Mouse (Mus musculus): ENCODE results near the gene Ccdc42. TPM values are rescaled to one million over a fixed set of nuclear protein-coding genes. Genes with fewer than 3 reads are reported as not detected.

Gene Ccdc42
- polyA plus RNA-seq (2014; fragmentation: Nextera tagmentation; extraction: Ambion mirVana) = 1.3 and 2.2 TPM in 2 replicates

- Histone ChIP-seq H3K27ac (replicated peaks in 1 of 2; ENCODE audit: control insufficient read depth in 1 of 2, insufficient read depth in 1 of 2, low read depth in 2 of 2, low read length in 2 of 2) (no peak within 1 kb of the TSS), H3K4me3 (ENCODE audit: control insufficient read depth in 1 of 2, insufficient read depth in 1 of 2, low read depth in 1 of 2, low read length in 2 of 2) (no peak within 1 kb of the TSS), H3K4me2 (ENCODE audit: low read length) (no peak within 1 kb of the TSS), H3K27me3 (ENCODE audit: control insufficient read depth, insufficient read depth, low read length) (no peaks in the 10 kb centered on the region), H3K36me3 (ENCODE audit: control insufficient read depth, insufficient read depth, low read length) (no peaks in the 10 kb centered on the region), H3K9ac (ENCODE audit: low read length) (no peak within 1 kb of the TSS), H3K4me1 (ENCODE audit: control insufficient read depth in 2 of 2, insufficient read depth in 2 of 2, low read length in 2 of 2) (peaks cover 12 to 15% of the 10 kb centered on the region in 2 experiments), H3K9me3 (ENCODE audit: control insufficient read depth, low read length) (no peaks in the 10 kb centered on the region)
- WGBS = 68% methylated on average over 5 of the region's 5 CpGs
- no peak for ATAC-seq (ENCODE audit: insufficient number of reproducible peaks, insufficient read depth, low FRiP score, low read depth)
These were observed at the start of gene Ccdc42 for GRCm38 (mm10) chr11:68586721-68587120. Gene Ccdc42, plus strand, starts transcription at chr11:68587021.

DNA sequence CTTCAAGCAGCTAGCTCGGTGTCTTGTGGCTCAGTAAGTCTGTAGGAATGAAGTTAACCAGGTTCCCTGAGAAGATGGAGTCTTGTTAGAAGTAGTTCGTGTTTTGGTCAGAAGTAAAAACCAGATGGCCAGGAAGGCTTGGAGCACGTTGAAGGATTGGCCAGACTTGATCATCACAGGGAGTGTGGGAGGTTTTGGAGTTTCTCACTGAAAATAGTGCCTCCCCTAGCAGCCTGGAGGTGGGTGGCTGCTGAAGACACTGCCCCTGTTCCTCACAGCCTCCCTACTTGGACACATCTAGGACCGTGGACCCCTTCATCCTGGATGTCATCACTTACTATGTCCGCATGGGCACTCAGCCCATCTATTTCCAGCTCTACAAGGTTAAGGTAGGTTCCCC is 47.2 kb upstream of the Ccdc42 start:
- 50% methylated on average over 5 of the region's 5 CpGs for WGBS
- H3K4me1 ChIP-seq (ENCODE audit: control insufficient read depth in 2 of 2, insufficient read depth in 2 of 2, low read length in 2 of 2) = peaks cover 2% of the 10 kb centered on the region in 2 experiments
- no peak for ATAC-seq (ENCODE audit: insufficient number of reproducible peaks, insufficient read depth, low FRiP score, low read depth)
- H3K36me3 ChIP-seq (ENCODE audit: control insufficient read depth, insufficient read depth, low read length) = no peaks in the 10 kb centered on the region
- H3K27ac ChIP-seq (replicated peaks in 1 of 2; ENCODE audit: control insufficient read depth in 1 of 2, insufficient read depth in 1 of 2, low read depth in 2 of 2, low read length in 2 of 2) = no peak overlapping the region
- H3K4me3 ChIP-seq (ENCODE audit: control insufficient read depth in 1 of 2, insufficient read depth in 1 of 2, low read depth in 1 of 2, low read length in 2 of 2) = no peak overlapping the region
- no peak overlapping the region for H3K9ac ChIP-seq (ENCODE audit: low read length)
- H3K27me3 ChIP-seq (ENCODE audit: control insufficient read depth, insufficient read depth, low read length) = no peaks in the 10 kb centered on the region
- no peak overlapping the region for H3K4me2 ChIP-seq (ENCODE audit: low read length)
- H3K9me3 ChIP-seq (ENCODE audit: control insufficient read depth, low read length) = no peaks in the 10 kb centered on the region

- no peak; the same call in 1 of the 2 replicates for ATAC-seq (ENCODE audit: insufficient number of reproducible peaks, insufficient read depth, low FRiP score, low read depth)
- no peak overlapping the region for H3K4me3 ChIP-seq (ENCODE audit: control insufficient read depth in 1 of 2, insufficient read depth in 1 of 2, low read depth in 1 of 2, low read length in 2 of 2)
- peaks cover 17 to 28% of the 10 kb centered on the region in 2 experiments for H3K4me1 ChIP-seq (ENCODE audit: control insufficient read depth in 2 of 2, insufficient read depth in 2 of 2, low read length in 2 of 2)
- peak overlapping the region; percentile 49 to 75; a peak in 2 of 4 replicates for H3K27ac ChIP-seq (replicated peaks in 1 of 2; ENCODE audit: control insufficient read depth in 1 of 2, insufficient read depth in 1 of 2, low read depth in 2 of 2, low read length in 2 of 2)
- WGBS = 11% methylated on average over 8 of the region's 8 CpGs
- H3K27me3 ChIP-seq (ENCODE audit: control insufficient read depth, insufficient read depth, low read length) = no peaks in the 10 kb centered on the region
- no peaks in the 10 kb centered on the region for H3K9me3 ChIP-seq (ENCODE audit: control insufficient read depth, low read length)
- H3K4me2 ChIP-seq (ENCODE audit: low read length) = peak overlapping the region; percentile 21; the same call in 1 of the 2 replicates
- no peaks in the 10 kb centered on the region for H3K36me3 ChIP-seq (ENCODE audit: control insufficient read depth, insufficient read depth, low read length)
- H3K9ac ChIP-seq (ENCODE audit: low read length) = peak overlapping the region; percentile 27; the same call in 1 of the 2 replicates
These were observed 42.3 kb upstream of the Ccdc42 start for GRCm38 (mm10) chr11:68544554-68544953.

- Histone ChIP-seq H3K36me3 (ENCODE audit: control insufficient read depth, insufficient read depth, low read length) (no peaks in the 10 kb centered on the region), H3K27me3 (ENCODE audit: control insufficient read depth, insufficient read depth, low read length) (no peaks in the 10 kb centered on the region), H3K9me3 (ENCODE audit: control insufficient read depth, low read length) (no peaks in the 10 kb centered on the region), H3K4me2 (ENCODE audit: low read length) (peak overlapping the region; percentile 21; the same call in 1 of the 2 replicates), H3K9ac (ENCODE audit: low read length) (peak overlapping the region; percentile 27; the same call in 1 of the 2 replicates), H3K4me1 (ENCODE audit: control insufficient read depth in 2 of 2, insufficient read depth in 2 of 2, low read length in 2 of 2) (peaks cover 17 to 28% of the 10 kb centered on the region in 2 experiments), H3K4me3 (ENCODE audit: control insufficient read depth in 1 of 2, insufficient read depth in 1 of 2, low read depth in 1 of 2, low read length in 2 of 2) (no peak overlapping the region), H3K27ac (replicated peaks in 1 of 2; ENCODE audit: control insufficient read depth in 1 of 2, insufficient read depth in 1 of 2, low read depth in 2 of 2, low read length in 2 of 2) (peak overlapping the region; percentile 49 to 75)
- no peak for ATAC-seq (ENCODE audit: insufficient number of reproducible peaks, insufficient read depth, low FRiP score, low read depth)
- 25% methylated on average over 7 of the region's 7 CpGs for WGBS
These were observed 41.6 kb upstream of the Ccdc42 start for GRCm38 (mm10) chr11:68545172-68545571.

GRCm38 (mm10) chr11:68545682-68546222 is 41.1 kb upstream of the Ccdc42 start:
- peak overlapping the region; percentile 49 to 75 for H3K27ac ChIP-seq (replicated peaks in 1 of 2; ENCODE audit: control insufficient read depth in 1 of 2, insufficient read depth in 1 of 2, low read depth in 2 of 2, low read length in 2 of 2)
- H3K4me3 ChIP-seq (ENCODE audit: control insufficient read depth in 1 of 2, insufficient read depth in 1 of 2, low read depth in 1 of 2, low read length in 2 of 2) = no peak overlapping the region
- H3K4me2 ChIP-seq (ENCODE audit: low read length) = no peak overlapping the region
- no peaks in the 10 kb centered on the region for H3K36me3 ChIP-seq (ENCODE audit: control insufficient read depth, insufficient read depth, low read length)
- 66% methylated on average over 8 of the region's 8 CpGs for WGBS
- no peaks in the 10 kb centered on the region for H3K27me3 ChIP-seq (ENCODE audit: control insufficient read depth, insufficient read depth, low read length)
- H3K4me1 ChIP-seq (ENCODE audit: control insufficient read depth in 2 of 2, insufficient read depth in 2 of 2, low read length in 2 of 2) = peaks cover 17 to 28% of the 10 kb centered on the region in 2 experiments
- H3K9ac ChIP-seq (ENCODE audit: low read length) = no peak overlapping the region
- H3K9me3 ChIP-seq (ENCODE audit: control insufficient read depth, low read length) = no peaks in the 10 kb centered on the region
- ATAC-seq (ENCODE audit: insufficient number of reproducible peaks, insufficient read depth, low FRiP score, low read depth) = no peak

- WGBS = 38% methylated on average over 2 of the region's 2 CpGs
- ATAC-seq (ENCODE audit: insufficient number of reproducible peaks, insufficient read depth, low FRiP score, low read depth) = no peak
- Histone ChIP-seq H3K9me3 (ENCODE audit: control insufficient read depth, low read length) (no peaks in the 10 kb centered on the region), H3K27me3 (ENCODE audit: control insufficient read depth, insufficient read depth, low read length) (no peaks in the 10 kb centered on the region), H3K9ac (ENCODE audit: low read length) (no peak overlapping the region), H3K27ac (replicated peaks in 1 of 2; ENCODE audit: control insufficient read depth in 1 of 2, insufficient read depth in 1 of 2, low read depth in 2 of 2, low read length in 2 of 2) (no peak overlapping the region), H3K36me3 (ENCODE audit: control insufficient read depth, insufficient read depth, low read length) (no peaks in the 10 kb centered on the region), H3K4me3 (ENCODE audit: control insufficient read depth in 1 of 2, insufficient read depth in 1 of 2, low read depth in 1 of 2, low read length in 2 of 2) (no peak overlapping the region), H3K4me1 (ENCODE audit: control insufficient read depth in 2 of 2, insufficient read depth in 2 of 2, low read length in 2 of 2) (peaks cover 16 to 28% of the 10 kb centered on the region in 2 experiments), H3K4me2 (ENCODE audit: low read length) (no peak overlapping the region)
These were observed 39.3 kb upstream of the Ccdc42 start for GRCm38 (mm10) chr11:68547484-68547883.

DNA sequence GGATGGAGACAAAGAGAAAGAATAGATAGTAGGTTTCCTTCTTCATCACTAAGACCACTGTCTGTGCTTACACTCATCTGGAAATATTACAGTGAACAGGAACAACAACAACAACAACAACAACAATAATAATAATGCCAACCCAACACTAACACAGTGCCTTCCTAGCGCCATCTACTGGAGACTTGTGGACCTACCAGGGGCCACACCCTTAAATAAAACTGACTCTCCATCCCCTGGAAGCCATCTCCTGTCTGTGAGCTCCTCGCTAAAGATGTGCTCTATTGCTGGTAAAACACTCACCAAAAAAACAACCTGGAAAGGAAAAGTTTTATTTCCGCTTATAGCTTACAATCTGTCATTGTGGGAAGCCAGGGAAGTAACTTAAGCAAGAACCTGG is 37.2 kb upstream of the Ccdc42 start:
- peaks cover 18 to 26% of the 10 kb centered on the region in 2 experiments for H3K4me1 ChIP-seq (ENCODE audit: control insufficient read depth in 2 of 2, insufficient read depth in 2 of 2, low read length in 2 of 2)
- no peak for ATAC-seq (ENCODE audit: insufficient number of reproducible peaks, insufficient read depth, low FRiP score, low read depth)
- H3K4me2 ChIP-seq (ENCODE audit: low read length) = no peak overlapping the region
- no peak overlapping the region for H3K4me3 ChIP-seq (ENCODE audit: control insufficient read depth in 1 of 2, insufficient read depth in 1 of 2, low read depth in 1 of 2, low read length in 2 of 2)
- WGBS = 52% methylated on average over 3 of the region's 3 CpGs
- no peaks in the 10 kb centered on the region for H3K9me3 ChIP-seq (ENCODE audit: control insufficient read depth, low read length)
- no peak overlapping the region for H3K27ac ChIP-seq (replicated peaks in 1 of 2; ENCODE audit: control insufficient read depth in 1 of 2, insufficient read depth in 1 of 2, low read depth in 2 of 2, low read length in 2 of 2)
- H3K27me3 ChIP-seq (ENCODE audit: control insufficient read depth, insufficient read depth, low read length) = no peaks in the 10 kb centered on the region
- no peaks in the 10 kb centered on the region for H3K36me3 ChIP-seq (ENCODE audit: control insufficient read depth, insufficient read depth, low read length)
- no peak overlapping the region for H3K9ac ChIP-seq (ENCODE audit: low read length)

DNA sequence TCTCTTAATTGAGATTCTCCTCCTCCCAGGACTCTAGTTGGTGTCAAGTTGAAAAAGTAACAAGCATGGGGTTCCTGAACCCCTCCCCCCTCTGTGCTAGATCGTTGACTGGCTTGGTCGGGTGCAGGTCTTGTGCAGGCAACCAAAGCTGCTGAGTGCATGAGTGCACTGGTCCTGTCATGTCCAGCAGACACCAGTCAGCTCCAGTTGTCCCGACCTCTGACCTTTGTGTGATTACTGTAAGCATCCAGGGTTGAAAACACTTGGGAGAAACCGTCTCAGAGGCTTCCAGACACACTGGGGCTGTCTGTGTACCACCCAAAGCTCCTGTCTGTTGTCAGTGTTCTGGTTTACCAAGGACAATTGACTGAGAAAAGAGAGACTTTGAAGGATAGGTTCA is 36.5 kb upstream of the Ccdc42 start:
- no peaks in the 10 kb centered on the region for H3K27me3 ChIP-seq (ENCODE audit: control insufficient read depth, insufficient read depth, low read length)
- WGBS = 51% methylated on average over 4 of the region's 4 CpGs
- H3K4me2 ChIP-seq (ENCODE audit: low read length) = no peak overlapping the region
- H3K9me3 ChIP-seq (ENCODE audit: control insufficient read depth, low read length) = no peaks in the 10 kb centered on the region
- no peaks in the 10 kb centered on the region for H3K36me3 ChIP-seq (ENCODE audit: control insufficient read depth, insufficient read depth, low read length)
- no peak for ATAC-seq (ENCODE audit: insufficient number of reproducible peaks, insufficient read depth, low FRiP score, low read depth)
- no peak overlapping the region for H3K27ac ChIP-seq (replicated peaks in 1 of 2; ENCODE audit: control insufficient read depth in 1 of 2, insufficient read depth in 1 of 2, low read depth in 2 of 2, low read length in 2 of 2)
- H3K9ac ChIP-seq (ENCODE audit: low read length) = no peak overlapping the region
- H3K4me1 ChIP-seq (ENCODE audit: control insufficient read depth in 2 of 2, insufficient read depth in 2 of 2, low read length in 2 of 2) = peaks cover 11 to 18% of the 10 kb centered on the region in 2 experiments
- no peak overlapping the region for H3K4me3 ChIP-seq (ENCODE audit: control insufficient read depth in 1 of 2, insufficient read depth in 1 of 2, low read depth in 1 of 2, low read length in 2 of 2)

Measured in heart, embryonic 14.5 days (tissue).